Mouse (Mus musculus) liver, embryonic 16.5 days (tissue): ENCODE measurements around the gene Rer1. TPM values are rescaled to one million over a fixed set of nuclear protein-coding genes. Genes with fewer than 3 reads are reported as not detected.

ENCODE experiments used
- ATAC-seq: fragments of 200-750 bp; cut with Nextera tagmentation; 2 replicates; pipeline ENCODE4 v1.8.0; 2017; ENCODE audit warnings: low read depth, mild to moderate bottlenecking, moderate number of reproducible peaks, moderate library complexity
- H3K27ac ChIP-seq: fragments of 300-500 bp; sonication (generic); 2 replicates; pipeline ENCODE4 v1.5.1; 2014; ENCODE audit warnings: mild to moderate bottlenecking, low read length
- H3K27me3 ChIP-seq: fragments of 300-500 bp; sonication (generic); 2 replicates; pipeline ENCODE4 v1.6.1; 2014; ENCODE audit warnings: low read depth, low read length, mixed read lengths; ENCODE audit not compliant: control insufficient read depth, insufficient read depth
- H3K36me3 ChIP-seq: fragments of 300-500 bp; sonication (generic); 2 replicates; pipeline ENCODE4 v1.6.1; 2014; ENCODE audit warnings: mild to moderate bottlenecking; ENCODE audit not compliant: control insufficient read depth, insufficient read depth
- H3K4me1 ChIP-seq: fragments of 300-500 bp; sonication (generic); 2 replicates; pipeline ENCODE4 v1.6.1; 2014; ENCODE audit warnings: low read depth, low read length, mixed read lengths; ENCODE audit not compliant: control insufficient read depth
- H3K4me2 ChIP-seq: fragments of 300-500 bp; sonication (generic); 2 replicates; pipeline ENCODE4 v1.6.1; 2014; ENCODE audit warnings: low read depth, low read length, mixed read lengths
- H3K4me3 ChIP-seq: fragments of 300-500 bp; sonication (generic); 2 replicates; pipeline ENCODE4 v1.5.1; 2014; ENCODE audit warnings: low read depth, mild to moderate bottlenecking, low read length
- H3K9ac ChIP-seq: fragments of 300-500 bp; sonication (generic); 2 replicates; pipeline ENCODE4 v1.6.1; 2014; ENCODE audit warnings: low read depth, low read length
- H3K9me3 ChIP-seq: fragments of 300-500 bp; sonication (generic); replicated peaks from 2 replicates; pipeline ENCODE4 v1.6.1; 2016; ENCODE audit warnings: low read length; ENCODE audit not compliant: control insufficient read depth
- WGBS: fragments of 180-500 bp; shearing (Covaris S2); extraction: QIAGEN DNeasy Blood & Tissue Kit; methylation state at CpG from one replicate; pipeline ENCODE4 v1.1.7; 2014; ENCODE audit not compliant: insufficient replicate concordance; 5-methylcytosine and 5-hydroxymethylcytosine counted together
- polyA plus RNA-seq: library from polyadenylated mRNA; unstranded; fragments of >200 nt; fragmentation: Nextera tagmentation; extraction: Ambion mirVana; gene quantifications from 2 replicates; pipeline ENCODE4 v1.2.1, GENCODE M21; 2015

Rer1 gene
- polyA plus RNA-seq, 1 experiment from 2014 or later: 75.1 TPM

DNA sequence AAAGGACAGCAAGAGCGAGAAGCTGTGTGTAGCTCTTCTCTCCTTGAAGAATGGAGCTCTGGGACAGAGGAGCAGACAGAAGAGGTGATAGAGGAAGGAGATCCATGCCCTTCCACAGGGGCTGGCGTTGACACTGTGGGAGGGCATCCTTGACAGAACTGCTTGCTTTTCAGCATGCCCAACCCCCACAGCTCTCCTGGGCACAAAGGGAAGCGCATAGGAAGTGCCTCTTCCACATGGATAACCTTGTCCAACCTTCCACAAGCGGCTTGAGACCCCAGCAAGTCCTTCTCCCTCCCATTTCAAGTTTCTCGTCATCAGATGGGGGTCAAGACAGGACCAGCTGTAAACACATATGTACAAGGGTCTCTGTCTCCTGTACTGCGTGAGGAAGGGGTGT lies 53.1 kb downstream of the Rer1 start:
- Histone ChIP-seq H3K27me3 (peaks cover 12% of the 10 kb centered on the region; the same call in 1 of the 2 replicates), H3K4me2 (no peak overlapping the region), H3K36me3 (no peaks in the 10 kb centered on the region), H3K4me1 (no peaks in the 10 kb centered on the region), H3K9ac (no peak overlapping the region), H3K9me3 (no peaks in the 10 kb centered on the region), H3K27ac (no peak overlapping the region), H3K4me3 (no peak overlapping the region)
- no peak for ATAC-seq
- WGBS: 17% methylated on average over 6 of the region's 6 CpGs

DNA sequence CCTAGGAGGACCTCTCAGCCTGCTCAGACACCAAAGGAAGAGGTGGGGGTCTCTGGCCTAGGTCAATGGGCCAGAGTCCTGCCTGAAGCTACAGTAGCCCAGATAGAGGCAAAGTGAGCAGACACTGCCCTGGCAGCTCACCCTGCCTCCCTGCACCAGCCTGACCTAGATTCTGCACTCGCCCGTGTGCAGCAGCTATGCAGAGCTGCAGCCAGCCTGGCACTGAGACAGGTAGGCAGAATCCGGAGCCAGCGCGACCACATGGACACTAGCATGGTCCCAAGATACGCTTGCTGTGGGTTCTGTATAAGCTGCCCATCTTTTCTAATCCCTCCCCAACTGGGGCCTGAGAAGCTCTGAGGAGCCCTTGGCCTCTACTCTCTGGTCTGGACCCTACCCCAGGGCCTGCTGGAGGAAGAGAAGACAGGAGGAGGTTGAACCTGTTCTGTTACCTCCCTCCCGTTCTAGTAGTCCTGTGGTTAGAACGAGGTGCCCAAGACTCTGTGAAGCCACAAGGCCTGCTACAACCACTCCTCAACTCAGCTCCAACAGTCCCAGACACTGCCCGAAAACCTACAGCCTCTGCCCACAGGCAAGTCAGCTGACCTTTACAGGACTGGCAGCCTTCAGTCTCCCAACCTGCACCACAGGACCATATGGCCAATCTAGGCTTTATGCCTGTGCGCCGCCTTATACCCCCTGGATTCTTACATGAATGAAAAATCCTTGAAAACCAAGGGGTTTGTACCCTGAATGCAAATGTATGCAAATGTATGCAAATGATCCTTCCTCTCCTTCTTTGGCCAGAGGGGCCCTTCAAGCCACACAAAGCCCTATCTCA lies 61.8 kb downstream of the Rer1 start:
- Histone ChIP-seq H3K27me3 (no peaks in the 10 kb centered on the region), H3K36me3 (no peaks in the 10 kb centered on the region), H3K4me3 (no peak overlapping the region), H3K9me3 (no peaks in the 10 kb centered on the region), H3K27ac (no peak overlapping the region), H3K4me1 (no peaks in the 10 kb centered on the region), H3K4me2 (no peak overlapping the region), H3K9ac (no peak overlapping the region)
- 59% methylated on average over 11 of the region's 11 CpGs for WGBS
- ATAC-seq: no peak

Other genes starting within 250 kb of the Rer1 start
- gene Ttc34, start 248.9 kb downstream of the Rer1 start, polyA plus RNA-seq: not detected in 2 replicates
- gene Mmel1, start 216.8 kb downstream of the Rer1 start, polyA plus RNA-seq: 2.4 and 2.7 TPM in 2 replicates
- gene Fam213b, start 187.2 kb downstream of the Rer1 start, polyA plus RNA-seq: 7.4 and 8.5 TPM in 2 replicates
- 54.3 and 59.8 TPM in 2 replicates for gene Tnfrsf14, start 157.8 kb downstream of the Rer1 start, polyA plus RNA-seq
- 0.11 and 0.13 TPM in 2 replicates for gene Hes5, start 125.5 kb downstream of the Rer1 start, polyA plus RNA-seq
- 20.7 and 23.3 TPM in 2 replicates for gene Pank4, start 122.3 kb downstream of the Rer1 start, polyA plus RNA-seq
- 0.08 TPM in 1 of 2 replicates, not detected in the other for gene Plch2, start 29.6 kb downstream of the Rer1 start, polyA plus RNA-seq
- gene Pex10, start 19.4 kb downstream of the Rer1 start, polyA plus RNA-seq: 8.3 and 8.9 TPM in 2 replicates
- gene Morn1, start 195 bp upstream of the Rer1 start, polyA plus RNA-seq: 1.0 and 1.1 TPM in 2 replicates
- gene Ski, start 136.2 kb upstream of the Rer1 start, polyA plus RNA-seq: 2.4 and 2.5 TPM in 2 replicates
- gene Faap20, start 163.4 kb upstream of the Rer1 start, polyA plus RNA-seq: 17.1 and 18.6 TPM in 2 replicates